Mouse (Mus musculus) left cerebral cortex, postnatal 14 days (tissue): ENCODE results near the gene Krtcap2. TPM values are rescaled to one million over a fixed set of nuclear protein-coding genes. Genes with fewer than 3 reads are reported as not detected.

ENCODE experiments used
- DNase-seq, 2 experiments: peaks; one replicate each; pipeline ENCODE4 v3.0.0; 2021 to 2022; ENCODE audit warnings: low spot score in 2 of 2, mixed read lengths in 1 of 2
- intact Hi-C: fragments of 180-260 bp; cut with DNase I; formaldehyde crosslinking; loops from one replicate; pipeline ENCODE4 v1.15.1; 2025
- microRNA-seq, 2 experiments: library from miRNA; unstranded; fragments of <30 nt; microRNA quantifications; one replicate each; pipeline ENCODE4 v1.2.0; 2022
- total RNA-seq, 2 experiments: library from RNA; stranded (reverse); gene quantifications; 2 replicates each; pipeline ENCODE4 v1.2.3; 2021

The Krtcap2 gene
- total RNA-seq, 2 experiments from 2014 or later: 74.5 to 86.3 TPM

DNA sequence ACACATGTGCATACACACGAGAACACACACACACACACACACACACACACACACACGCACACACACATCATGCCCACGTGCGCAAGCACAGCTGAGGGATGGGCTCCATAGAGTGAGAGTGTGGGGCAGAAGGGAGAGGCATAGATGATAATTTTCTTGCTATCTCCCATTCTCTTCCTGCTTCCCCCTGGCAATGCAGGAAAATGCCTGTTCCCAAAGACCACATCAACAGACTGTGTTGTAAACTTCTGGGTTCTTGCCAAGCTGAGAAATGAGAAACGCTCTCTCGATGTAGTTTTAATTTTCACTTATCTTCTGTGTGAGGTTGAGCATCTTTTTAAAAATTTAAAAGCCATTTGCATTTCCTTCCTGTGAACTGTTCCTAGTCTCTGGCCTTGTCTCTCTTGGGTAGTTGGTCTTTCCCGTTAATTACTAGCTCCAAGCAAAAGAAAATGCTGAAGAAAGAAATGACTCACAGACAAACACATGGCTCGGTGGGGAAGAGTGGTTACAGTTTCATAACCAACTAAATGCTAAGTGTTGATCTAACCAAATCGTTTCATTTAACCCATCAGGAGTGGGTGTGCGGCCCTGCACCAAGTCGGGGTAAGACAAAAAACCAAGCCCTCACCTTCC lies 51.1 kb downstream of the Krtcap2 start:
- intact Hi-C loops: no loop called here
- DNase-seq: peak in 1 of 2 experiments; percentile 36

DNA sequence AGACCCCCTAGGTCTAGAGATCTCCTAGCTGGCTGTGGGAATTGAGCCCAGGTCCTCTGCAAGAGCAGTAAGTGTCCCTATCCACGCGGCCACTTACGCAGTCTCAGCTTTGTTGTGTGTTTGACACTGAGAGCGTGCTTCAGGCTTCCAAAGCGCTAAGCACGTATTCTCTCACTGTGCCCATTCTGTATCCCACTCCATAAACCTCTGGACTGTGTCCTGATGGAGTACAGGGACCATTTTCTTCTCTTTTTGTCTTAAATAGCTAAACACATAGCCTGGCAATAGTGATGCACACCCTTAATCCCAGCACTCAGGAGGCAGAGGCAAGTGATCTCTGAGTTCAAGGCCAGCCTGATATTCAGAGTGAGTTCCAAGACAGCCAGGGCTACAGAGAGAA lies 53.1 kb downstream of the Krtcap2 start:
- DNase-seq: no peak
- intact Hi-C loops: no loop called here

DNA sequence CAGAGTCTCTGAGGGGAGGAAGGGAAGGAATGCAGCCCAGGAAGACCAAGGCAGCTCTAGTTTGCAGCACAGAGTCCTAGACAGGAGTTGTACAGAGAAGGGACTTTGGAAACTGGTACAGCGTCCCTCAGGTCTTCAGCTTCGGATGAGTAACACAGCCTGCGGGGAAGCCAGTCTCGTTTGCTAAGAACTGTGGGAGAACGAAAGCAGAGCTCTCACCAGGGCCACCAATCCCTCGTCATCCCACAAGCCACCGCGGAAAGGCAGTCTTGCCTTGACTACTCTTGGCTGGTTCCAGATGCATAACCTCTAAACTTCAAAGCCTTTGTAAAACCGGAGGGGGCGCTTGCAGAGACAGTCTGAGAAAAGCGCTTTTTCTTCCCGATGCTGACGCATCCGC lies 53.7 kb downstream of the Krtcap2 start:
- intact Hi-C loops: no loop called here
- DNase-seq: peak; percentile 40 to 63

Small RNA genes lying within 50 kb of the gene (microRNA-seq; reads per million reads assigned to microRNA genes)
- gene Mir92b: 4,041 to 5,143 reads per million in 2 experiments

Other genes starting within 250 kb of the Krtcap2 start
- gene Rusc1, start 152.7 kb upstream of the Krtcap2 start, total RNA-seq: 100 to 1,000 TPM; 205 to 214 TPM
- gene Gm43738, start 144.9 kb upstream of the Krtcap2 start, total RNA-seq: not detected
- 100 to 1,000 TPM in 1 of 2 experiments, 10 to 100 TPM in 1; 97.9 to 102 TPM for gene Fdps, start 144.0 kb upstream of the Krtcap2 start, total RNA-seq
- gene Pklr, start 109.8 kb upstream of the Krtcap2 start, total RNA-seq: not detected
- 10 to 100 TPM; 20.4 to 25.1 TPM for gene Hcn3, start 85.8 kb upstream of the Krtcap2 start, total RNA-seq
- gene Clk2, start 81.2 kb upstream of the Krtcap2 start, total RNA-seq: 10 to 100 TPM; 46.7 TPM
- gene Scamp3, start 68.5 kb upstream of the Krtcap2 start, total RNA-seq: 10 to 100 TPM; 77.0 to 79.2 TPM
- 10 to 100 TPM; 73.5 to 77.2 TPM for gene Fam189b, start 62.8 kb upstream of the Krtcap2 start, total RNA-seq
- 10 to 100 TPM; 63.4 to 66.7 TPM for gene Gba, start 43.0 kb upstream of the Krtcap2 start, total RNA-seq
- 10 to 100 TPM; 23.5 to 27.0 TPM for gene Thbs3, start 30.8 kb upstream of the Krtcap2 start, total RNA-seq
- 100 to 1,000 TPM in 1 of 2 experiments, 10 to 100 TPM in 1; 96.9 to 107 TPM for gene Mtx1, start 18.9 kb upstream of the Krtcap2 start, total RNA-seq
- gene Muc1, start 16.9 kb upstream of the Krtcap2 start, total RNA-seq: 1 to 10 TPM in 1 of 2 experiments, under 1 TPM in 1; 0.42 to 1.0 TPM
- 100 to 1,000 TPM; 102 to 105 TPM for gene Trim46, start 343 bp downstream of the Krtcap2 start, total RNA-seq
- 10 to 100 TPM; 50.8 to 53.0 TPM for gene Dpm3, start 13.4 kb downstream of the Krtcap2 start, total RNA-seq
- 10 to 100 TPM; 25.7 to 30.5 TPM for gene Slc50a1, start 24.6 kb downstream of the Krtcap2 start, total RNA-seq
- 1 to 10 TPM; 4.0 to 5.9 TPM for gene Efna1, start 35.2 kb downstream of the Krtcap2 start, total RNA-seq
- 10 to 100 TPM; 48.5 to 49.6 TPM for gene Efna3, start 77.0 kb downstream of the Krtcap2 start, total RNA-seq
- gene Efna4, start 92.1 kb downstream of the Krtcap2 start, total RNA-seq: under 1 TPM; 0.29 to 0.61 TPM
- 10 to 100 TPM; 95.0 TPM for gene Adam15, start 104.0 kb downstream of the Krtcap2 start, total RNA-seq
- under 1 TPM; 0.34 to 0.35 TPM for gene Dcst2, start 116.0 kb downstream of the Krtcap2 start, total RNA-seq
- gene Dcst1, start 119.3 kb downstream of the Krtcap2 start, total RNA-seq: under 1 TPM in 1 of 2 experiments, not detected in 1; 0.23 TPM
- gene Zbtb7b, start 148.8 kb downstream of the Krtcap2 start, total RNA-seq: 1 to 10 TPM; 8.0 to 9.1 TPM
- gene Lenep, start 156.8 kb downstream of the Krtcap2 start, total RNA-seq: 1 to 10 TPM; 1.6 to 4.0 TPM
- gene Flad1, start 165.9 kb downstream of the Krtcap2 start, total RNA-seq: 10 to 100 TPM; 30.6 to 31.4 TPM
- gene Cks1b, start 172.4 kb downstream of the Krtcap2 start, total RNA-seq: 1 to 10 TPM; 3.5 to 4.0 TPM
- 10 to 100 TPM; 12.6 to 14.5 TPM for gene Shc1, start 172.5 kb downstream of the Krtcap2 start, total RNA-seq
- 10 to 100 TPM; 52.7 to 60.6 TPM for gene Pygo2, start 184.2 kb downstream of the Krtcap2 start, total RNA-seq
- 10 to 100 TPM; 39.5 to 40.3 TPM for gene Pbxip1, start 190.7 kb downstream of the Krtcap2 start, total RNA-seq
- 10 to 100 TPM; 33.6 to 36.8 TPM for gene Pmvk, start 208.6 kb downstream of the Krtcap2 start, total RNA-seq